23 mouse cellular contexts compared by ENCODE assay signal in the genomic region with DNA sequence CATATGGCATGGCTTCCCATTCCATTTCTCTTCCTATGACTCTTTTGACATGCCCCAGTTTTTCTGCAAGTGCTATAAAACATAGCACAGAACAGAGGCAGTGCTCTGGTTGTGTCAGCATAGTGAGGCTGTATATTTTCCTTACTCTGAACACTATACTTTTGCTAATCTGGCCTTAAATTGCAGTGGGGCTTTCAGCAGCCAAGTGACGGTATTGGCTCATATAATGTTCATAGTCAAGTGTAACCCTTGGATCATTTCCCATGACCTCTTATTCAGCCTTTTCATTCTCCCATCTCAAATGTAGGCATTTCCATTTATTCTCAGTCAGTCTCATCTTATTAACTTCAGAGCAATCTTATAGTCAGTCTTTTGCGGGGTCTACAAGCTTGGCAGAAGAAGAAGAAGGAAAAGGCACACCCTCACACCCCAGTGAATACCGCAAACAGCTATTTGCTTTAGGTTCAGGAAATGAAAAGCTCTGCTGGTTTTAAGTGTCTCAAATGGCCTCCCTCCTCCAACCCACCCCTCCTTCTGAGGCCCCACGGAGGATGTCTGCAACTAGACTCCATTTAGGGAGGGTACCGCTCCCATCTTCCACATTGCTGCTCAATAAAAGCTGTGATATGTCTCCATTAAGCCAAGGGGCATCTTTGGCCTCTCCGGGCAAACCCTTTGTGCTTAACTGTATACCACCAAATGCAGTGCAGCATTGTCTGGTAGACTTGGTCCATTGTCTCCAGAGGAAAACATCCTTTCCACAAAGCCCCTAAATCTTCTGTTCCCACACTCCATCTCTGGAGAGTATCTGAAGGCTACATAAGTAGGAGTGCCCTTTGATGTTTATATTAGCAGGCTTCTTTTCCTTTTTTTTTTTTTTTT.
DNase-seq lines count a peak whose midpoint lies in the region; ATAC-seq and TF ChIP-seq lines count a peak whose summit lies in the region.
"Had no signal": no experiment of that assay in that cellular context is flagged by ENCODE, and none has a peak within 500 bp of the region (broad histone marks: within the 10 kb centered on the region; RNA-seq: fewer than 3 reads in every experiment).

No protein-coding gene starts in this region.

- H3K36me3 ChIP-seq in embryonic facial prominence, embryonic 12.5 days = no peaks in the 10 kb centered on the region
- H3K36me3 ChIP-seq in embryonic facial prominence, embryonic 10.5 days (replicated peaks) = no peaks in the 10 kb centered on the region
- H3K36me3 ChIP-seq in limb, embryonic 12.5 days = no peaks in the 10 kb centered on the region
- no peaks in the 10 kb centered on the region for H3K36me3 ChIP-seq in limb, embryonic 10.5 days
- no peaks in the 10 kb centered on the region for H3K36me3 ChIP-seq in thymus, adult 2 months (ENCODE audit: control insufficient read depth, insufficient read depth, low read length)
- no peaks in the 10 kb centered on the region for H3K36me3 ChIP-seq in midbrain, embryonic 14.5 days (ENCODE audit: control insufficient read depth, insufficient read depth, low read length)

- H3K4me3 ChIP-seq in embryonic facial prominence, embryonic 12.5 days = no peak overlapping the region
- H3K4me3 ChIP-seq in embryonic facial prominence, embryonic 10.5 days = no peak overlapping the region
- no peak overlapping the region for H3K4me3 ChIP-seq in limb, embryonic 12.5 days (replicated peaks)
- H3K4me3 ChIP-seq in limb, embryonic 10.5 days = no peak overlapping the region
- H3K4me3 ChIP-seq in thymus, adult 2 months (ENCODE audit: control insufficient read depth, insufficient read depth, low read length) = no peak overlapping the region
- H3K4me3 ChIP-seq in midbrain, embryonic 14.5 days (replicated peaks; ENCODE audit: low read depth, low read length) = no peak overlapping the region
- H3K4me3 ChIP-seq: forebrain, embryonic 13.5 days; heart, embryonic 13.5 days; left cerebral cortex, adult 2 months had no signal

- no peaks in the 10 kb centered on the region for H3K27me3 ChIP-seq in embryonic facial prominence, embryonic 12.5 days
- H3K27me3 ChIP-seq in embryonic facial prominence, embryonic 10.5 days (replicated peaks; ENCODE audit: low read depth, poor library complexity, severe bottlenecking) = no peaks in the 10 kb centered on the region
- no peaks in the 10 kb centered on the region for H3K27me3 ChIP-seq in limb, embryonic 12.5 days
- no peaks in the 10 kb centered on the region for H3K27me3 ChIP-seq in limb, embryonic 10.5 days (ENCODE audit: low read depth, poor library complexity, severe bottlenecking)
- no peaks in the 10 kb centered on the region for H3K27me3 ChIP-seq in thymus, adult 2 months (ENCODE audit: control insufficient read depth, insufficient read depth, low read length)
- no peaks in the 10 kb centered on the region for H3K27me3 ChIP-seq in midbrain, embryonic 14.5 days (ENCODE audit: control insufficient read depth, insufficient read depth, low read length)
- H3K27me3 ChIP-seq: CH12.LX; forebrain, embryonic 13.5 days; heart, embryonic 13.5 days had no signal

- 0 out of 2 replicates have a peak overlapping the region, but pooled peaks have one; percentile 4 for H3K27ac ChIP-seq in embryonic facial prominence, embryonic 12.5 days
- no peak overlapping the region for H3K27ac ChIP-seq in embryonic facial prominence, embryonic 10.5 days (replicated peaks)
- peak overlapping the region; percentile 29; the same call in 1 of the 2 replicates for H3K27ac ChIP-seq in limb, embryonic 12.5 days
- no peak overlapping the region for H3K27ac ChIP-seq in limb, embryonic 10.5 days
- no peak overlapping the region for H3K27ac ChIP-seq in thymus, adult 2 months (ENCODE audit: control insufficient read depth, insufficient read depth, low read length)
- no peak overlapping the region for H3K27ac ChIP-seq in midbrain, embryonic 14.5 days (replicated peaks; ENCODE audit: low read depth, low read length)
- H3K27ac ChIP-seq: forebrain, embryonic 13.5 days; heart, embryonic 13.5 days; hindbrain, postnatal 0 days; left cerebral cortex, adult 2 months had no signal

- no peaks in the 10 kb centered on the region for H3K9me3 ChIP-seq in embryonic facial prominence, embryonic 12.5 days
- peaks cover 11% of the 10 kb centered on the region; the same call in 1 of the 2 replicates for H3K9me3 ChIP-seq in embryonic facial prominence, embryonic 10.5 days
- H3K9me3 ChIP-seq in limb, embryonic 12.5 days = peaks cover 3% of the 10 kb centered on the region; the same call in 1 of the 2 replicates
- H3K9me3 ChIP-seq in limb, embryonic 10.5 days (replicated peaks) = no peaks in the 10 kb centered on the region
- H3K9me3 ChIP-seq in midbrain, embryonic 14.5 days (ENCODE audit: control insufficient read depth, low read length) = peaks cover 7% of the 10 kb centered on the region; the same call in 1 of the 2 replicates
- H3K9me3 ChIP-seq: forebrain, embryonic 13.5 days had no signal

- no peak for TF ChIP-seq POLR2A in thymus, adult 2 months (IDR thresholded peaks at IDR 0.05; ENCODE audit: control insufficient read depth, extremely low read depth, insufficient read depth, low read length, poor library complexity)

- no peak for TF ChIP-seq CTCF in thymus, adult 2 months (IDR thresholded peaks at IDR 0.05; ENCODE audit: borderline replicate concordance, control insufficient read depth, extremely low read depth, insufficient read depth, low read length, poor library complexity)

- WGBS in embryonic facial prominence, embryonic 12.5 days = 55% methylated on average over 6 of the region's 6 CpGs
- WGBS in embryonic facial prominence, embryonic 10.5 days = 75% methylated on average over 6 of the region's 6 CpGs
- WGBS in limb, embryonic 12.5 days = 73% methylated on average over 6 of the region's 6 CpGs
- 83% methylated on average over 6 of the region's 6 CpGs for WGBS in limb, embryonic 10.5 days
- 68% methylated on average over 6 of the region's 6 CpGs for WGBS in thymus, adult 2 months
- 55% methylated on average over 6 of the region's 6 CpGs for WGBS in midbrain, embryonic 14.5 days

- no peak overlapping the region for H3K4me2 ChIP-seq in embryonic facial prominence, embryonic 12.5 days (replicated peaks)
- H3K4me2 ChIP-seq in limb, embryonic 12.5 days = no peak overlapping the region
- H3K4me2 ChIP-seq in midbrain, embryonic 14.5 days (ENCODE audit: low read length) = no peak overlapping the region
- H3K4me2 ChIP-seq: forebrain, embryonic 13.5 days; heart, embryonic 13.5 days had no signal

- no peak for ATAC-seq in embryonic facial prominence, embryonic 12.5 days (ENCODE audit: insufficient number of reproducible peaks, insufficient read depth, low FRiP score, low TSS enrichment)
- no peak for ATAC-seq in limb, embryonic 12.5 days (ENCODE audit: insufficient number of reproducible peaks, insufficient read depth, low FRiP score, low TSS enrichment, low read depth)
- no peak for ATAC-seq in midbrain, embryonic 14.5 days (ENCODE audit: low FRiP score, low TSS enrichment)
- ATAC-seq: forebrain, embryonic 13.5 days; hindbrain, postnatal 0 days; liver, postnatal 0 days; midbrain, embryonic 16.5 days had no signal

- no peaks in the 10 kb centered on the region for H3K4me1 ChIP-seq in embryonic facial prominence, embryonic 12.5 days
- H3K4me1 ChIP-seq in embryonic facial prominence, embryonic 10.5 days = peaks cover 8% of the 10 kb centered on the region; the same call in 1 of the 2 replicates
- H3K4me1 ChIP-seq in limb, embryonic 12.5 days (replicated peaks) = peaks cover 5% of the 10 kb centered on the region; the same call in 1 of the 2 replicates
- H3K4me1 ChIP-seq in limb, embryonic 10.5 days = no peaks in the 10 kb centered on the region
- no peaks in the 10 kb centered on the region for H3K4me1 ChIP-seq in thymus, adult 2 months (replicated peaks; ENCODE audit: control insufficient read depth, insufficient read depth, low read length)
- no peaks in the 10 kb centered on the region for H3K4me1 ChIP-seq in midbrain, embryonic 14.5 days (ENCODE audit: control insufficient read depth, insufficient read depth, low read length)
- H3K4me1 ChIP-seq: heart, embryonic 13.5 days had no signal

- no peak for DNase-seq in embryonic facial prominence, embryonic 10.5 days (ENCODE audit: low spot score)
- no peak for DNase-seq in limb, embryonic 10.5 days (ENCODE audit: low spot score)
- peak; percentile 7 for DNase-seq in thymus, postnatal 4 days
- no peak for DNase-seq in thymus, adult 2 months
- DNase-seq in frontal cortex, adult 2 months (ENCODE audit: extremely low spot score in 1 of 2, low spot score in 1 of 2) = no peak
- no peak for DNase-seq in midbrain, embryonic 14.5 days
- DNase-seq: adrenal gland, adult 8-10 months; cerebellum, adult 11-12 months; cerebellum, postnatal 36 days; heart, postnatal 36 days; kidney, adult 9 months; liver; liver, postnatal 0 days; spleen, adult 18-20 months; thymus, postnatal 14 days had no signal

- no peak overlapping the region for H3K9ac ChIP-seq in embryonic facial prominence, embryonic 12.5 days
- no peak overlapping the region for H3K9ac ChIP-seq in limb, embryonic 12.5 days (replicated peaks)
- H3K9ac ChIP-seq in midbrain, embryonic 14.5 days (replicated peaks; ENCODE audit: low read length) = no peak overlapping the region
- H3K9ac ChIP-seq: forebrain, embryonic 13.5 days; heart, embryonic 13.5 days; liver, postnatal 0 days had no signal

Comparison
In these comparisons a context has a peak if more than half of its experiments do, and no peak if none do; other contexts are left out.
1. H3K27ac ChIP-seq: peak in embryonic facial prominence, embryonic 12.5 days (single experiment) and limb, embryonic 12.5 days (single experiment); none in embryonic facial prominence, embryonic 10.5 days (single experiment), limb, embryonic 10.5 days (single experiment), thymus, adult 2 months (single experiment) and midbrain, embryonic 14.5 days (single experiment).